Mouse (Mus musculus): ENCODE results near the gene Prr7. TPM values are rescaled to one million over a fixed set of nuclear protein-coding genes. Genes with fewer than 3 reads are reported as not detected.

Prr7 gene
- total RNA-seq, 2 experiments from 2014 or later: 80.1 to 85.9 TPM

GRCm38 (mm10) chr13:55446483-55447105, 17.5 kb upstream of the Prr7 start:
- no peak for DNase-seq (ENCODE audit: low spot score in 2 of 2)
- intact Hi-C loops (cut with DNase I): no loop called here

- intact Hi-C loops (cut with DNase I): no loop called here
- no peak for DNase-seq (ENCODE audit: low spot score in 2 of 2)
These were observed 16.5 kb upstream of the Prr7 start for GRCm38 (mm10) chr13:55447543-55447943.

GRCm38 (mm10) chr13:55448131-55448530, 15.9 kb upstream of the Prr7 start:
- intact Hi-C loops (cut with DNase I): no loop called here

GRCm38 (mm10) chr13:55449205-55449604, 14.9 kb upstream of the Prr7 start:
- no peak for DNase-seq (ENCODE audit: low spot score in 2 of 2)
- intact Hi-C loops (cut with DNase I): no loop called here

More at GRCm38 (mm10) chr13:55448131-55448530, 15.9 kb upstream of the Prr7 start:
- DNase-seq (ENCODE audit: low spot score in 2 of 2): no peak

- no peak for DNase-seq (ENCODE audit: low spot score in 2 of 2)
- intact Hi-C loops (cut with DNase I): no loop called here
These were observed 14.2 kb upstream of the Prr7 start for GRCm38 (mm10) chr13:55449679-55450441.

- intact Hi-C loops (cut with DNase I): no loop called here
These were observed 13.5 kb upstream of the Prr7 start for GRCm38 (mm10) chr13:55450511-55450980.

GRCm38 (mm10) chr13:55451296-55451695, 12.8 kb upstream of the Prr7 start:
- no peak for DNase-seq (ENCODE audit: low spot score in 2 of 2)
- intact Hi-C loops (cut with DNase I): no loop called here

More at GRCm38 (mm10) chr13:55450511-55450980, 13.5 kb upstream of the Prr7 start:
- peak in 1 of 2 experiments; percentile 45 for DNase-seq (ENCODE audit: low spot score in 2 of 2)

- intact Hi-C loops (cut with DNase I): no loop called here
- DNase-seq (ENCODE audit: low spot score in 2 of 2): no peak
These were observed 12.1 kb upstream of the Prr7 start for GRCm38 (mm10) chr13:55451785-55452549.

GRCm38 (mm10) chr13:55462965-55463364, 1.1 kb upstream of the Prr7 start:
- DNase-seq (ENCODE audit: low spot score in 2 of 2): no peak
- intact Hi-C loops (cut with DNase I): no loop called here

- peak in 1 of 2 experiments; percentile 35 for DNase-seq (ENCODE audit: low spot score in 2 of 2)
- intact Hi-C loops (cut with DNase I): loop anchor here (2.0 kb wide), 1 partner anchor 19 kb away; the partner anchor contains the start of gene Grk6
These were observed 554 bp upstream of the Prr7 start for GRCm38 (mm10) chr13:55463399-55464026.

GRCm38 (mm10) chr13:55465184-55465583, 1.1 kb downstream of the Prr7 start:
- intact Hi-C loops (cut with DNase I): loop anchor here (2.0 kb wide), 1 partner anchor 20 kb away; the partner anchor contains the start of gene Grk6
- peak in 1 of 2 experiments; percentile 49 for DNase-seq (ENCODE audit: low spot score in 2 of 2)

- intact Hi-C loops (cut with DNase I): loop anchor here (2.0 kb wide), 2 partner anchors 21 to 139 kb away; partner anchors contain the start of gene Grk6
- DNase-seq (ENCODE audit: low spot score in 2 of 2): peak in 1 of 2 experiments; percentile 64
These were observed 1.9 kb downstream of the Prr7 start for GRCm38 (mm10) chr13:55465830-55466440.

- intact Hi-C loops (cut with DNase I): no loop called here
- no peak for DNase-seq (ENCODE audit: low spot score in 2 of 2)
These were observed 4.9 kb downstream of the Prr7 start for GRCm38 (mm10) chr13:55468851-55469560.

- intact Hi-C loops (cut with DNase I): loop anchor here (2.0 kb wide), 1 partner anchor 66 kb away; no protein-coding TSS in a partner anchor
- peak in 1 of 2 experiments; percentile 67 for DNase-seq (ENCODE audit: low spot score in 2 of 2)
These were observed 6.3 kb downstream of the Prr7 start for GRCm38 (mm10) chr13:55470372-55470771.

GRCm38 (mm10) chr13:55471156-55471818, 7.2 kb downstream of the Prr7 start:
- DNase-seq (ENCODE audit: low spot score in 2 of 2): peak; percentile 81 to 83
- intact Hi-C loops (cut with DNase I): loop anchor here (1.0 to 2.0 kb wide), 2 partner anchors 53 to 66 kb away; no protein-coding TSS in a partner anchor

GRCm38 (mm10) chr13:55471819-55472131, 7.7 kb downstream of the Prr7 start:
- intact Hi-C loops (cut with DNase I): loop anchor here (1.0 to 2.0 kb wide), 2 partner anchors 53 to 67 kb away; no protein-coding TSS in a partner anchor

GRCm38 (mm10) chr13:55472132-55473022, 8.3 kb downstream of the Prr7 start:
- intact Hi-C loops (cut with DNase I): no loop called here
- DNase-seq (ENCODE audit: low spot score in 2 of 2): peak; percentile 84 to 86

More at GRCm38 (mm10) chr13:55471819-55472131, 7.7 kb downstream of the Prr7 start:
- no peak for DNase-seq (ENCODE audit: low spot score in 2 of 2)

Measured in left cerebral cortex, postnatal 25 days (tissue).